Mouse (Mus musculus) forebrain, embryonic 11.5 days (tissue): Measurements from ENCODE around the gene Lrrn3. TPM values are rescaled to one million over a fixed set of nuclear protein-coding genes. Genes with fewer than 3 reads are reported as not detected.

ENCODE experiments used
- ATAC-seq: fragments of 200-750 bp; cut with Nextera tagmentation; replicated peaks from 2 replicates; pipeline ENCODE4 v1.8.0; 2017; ENCODE audit warnings: moderate TSS enrichment; ENCODE audit not compliant: low FRiP score
- DNase-seq: peaks from one replicate; pipeline ENCODE4 v3.0.0-alpha.2; 2017; ENCODE audit warnings: low spot score
- H3K27ac ChIP-seq: fragments of 300-500 bp; sonication (generic); 2 replicates; pipeline ENCODE4 v1.5.1; 2014; ENCODE audit warnings: low read depth, low read length
- H3K27me3 ChIP-seq: fragments of 300-500 bp; sonication (generic); 2 replicates; pipeline ENCODE4 v1.6.1; 2014; ENCODE audit warnings: mild to moderate bottlenecking, low read length, mixed read lengths; ENCODE audit not compliant: control insufficient read depth, insufficient read depth
- H3K36me3 ChIP-seq: fragments of 300-500 bp; sonication (generic); 2 replicates; pipeline ENCODE4 v1.6.1; 2014; ENCODE audit warnings: mild to moderate bottlenecking, low read length, moderate library complexity, mixed read lengths; ENCODE audit not compliant: control insufficient read depth, insufficient read depth
- H3K4me1 ChIP-seq: fragments of 300-500 bp; sonication (generic); replicated peaks from 2 replicates; pipeline ENCODE4 v1.6.1; 2014; ENCODE audit warnings: low read length, mixed read lengths; ENCODE audit not compliant: control insufficient read depth, insufficient read depth
- H3K4me2 ChIP-seq: fragments of 300-500 bp; sonication (generic); 2 replicates; pipeline ENCODE4 v1.6.1; 2014; ENCODE audit warnings: low read depth, mild to moderate bottlenecking, low read length, moderate library complexity, mixed read lengths; ENCODE audit not compliant: severe bottlenecking
- H3K4me3 ChIP-seq: fragments of 300-500 bp; sonication (generic); 2 replicates; pipeline ENCODE4 v1.5.1; 2014; ENCODE audit warnings: low read depth, low read length
- H3K9ac ChIP-seq: fragments of 300-500 bp; sonication (generic); 2 replicates; pipeline ENCODE4 v1.6.1; 2014; ENCODE audit warnings: low read length
- H3K9me3 ChIP-seq: fragments of 300-500 bp; sonication (generic); 2 replicates; pipeline ENCODE4 v1.6.1; 2016; ENCODE audit warnings: low read length, mixed read lengths; ENCODE audit not compliant: control insufficient read depth
- WGBS: fragments of 180-500 bp; shearing (Covaris S2); extraction: QIAGEN DNeasy Blood & Tissue Kit; methylation state at CpG from one replicate; pipeline ENCODE4 v1.1.7; 2014; 5-methylcytosine and 5-hydroxymethylcytosine counted together
- polyA plus RNA-seq: library from polyadenylated mRNA; unstranded; fragments of >200 nt; fragmentation: Nextera tagmentation; extraction: Ambion mirVana; gene quantifications from 2 replicates; pipeline ENCODE4 v1.2.1, GENCODE M21; 2014

Lrrn3 gene
- polyA plus RNA-seq, 1 experiment from 2014 or later, result 24.0 TPM

- H3K9me3 ChIP-seq, result no peaks in the 10 kb centered on the region
- no peaks in the 10 kb centered on the region for H3K36me3 ChIP-seq
- no peak overlapping the region for H3K27ac ChIP-seq
- WGBS, result 33% methylated on average over 10 of the region's 10 CpGs
- ATAC-seq (0 out of 2 replicates have a peak, but pooled peaks have one; percentile 30), DNase-seq (no peak)
- H3K4me3 ChIP-seq, result no peak overlapping the region
- no peaks in the 10 kb centered on the region for H3K27me3 ChIP-seq
- H3K4me1 ChIP-seq, result no peaks in the 10 kb centered on the region
- H3K9ac ChIP-seq, result no peak overlapping the region
- H3K4me2 ChIP-seq, result no peak overlapping the region
Measured at GRCm38 (mm10) chr12:41494620-41495019, 8.4 kb upstream of the Lrrn3 start.

- H3K36me3 ChIP-seq, result no peaks in the 10 kb centered on the region
- ATAC-seq (peak; percentile 45; the same call in 1 of the 2 replicates), DNase-seq (no peak)
- H3K9ac ChIP-seq, result no peak overlapping the region
- peaks cover 12% of the 10 kb centered on the region for H3K4me1 ChIP-seq
- 25% methylated on average over 5 of the region's 5 CpGs for WGBS
- H3K27ac ChIP-seq, result no peak overlapping the region
- no peaks in the 10 kb centered on the region for H3K9me3 ChIP-seq
- H3K4me2 ChIP-seq, result no peak overlapping the region
- H3K4me3 ChIP-seq, result no peak overlapping the region
- no peaks in the 10 kb centered on the region for H3K27me3 ChIP-seq
Measured at GRCm38 (mm10) chr12:41487005-41487404, 774 bp upstream of the Lrrn3 start.

- Histone ChIP-seq H3K4me3 (peak overlapping the region; percentile 28), H3K9me3 (no peaks in the 10 kb centered on the region), H3K4me2 (peak overlapping the region; percentile 55), H3K27me3 (no peaks in the 10 kb centered on the region), H3K36me3 (no peaks in the 10 kb centered on the region), H3K27ac (no peak overlapping the region), H3K4me1 (peaks cover 12% of the 10 kb centered on the region), H3K9ac (peak overlapping the region; percentile 62)
- DNase-seq (peak; percentile 61), ATAC-seq (peak; percentile 81)
- WGBS, result 22% methylated on average over 12 of the region's 12 CpGs
Measured at GRCm38 (mm10) chr12:41485512-41486215, 567 bp downstream of the Lrrn3 start.

GRCm38 (mm10) chr12:41484689-41485511 lies 1.3 kb downstream of the Lrrn3 start:
- Histone ChIP-seq H3K27ac (no peak overlapping the region), H3K4me2 (peak overlapping the region; percentile 55), H3K4me3 (peak overlapping the region; percentile 28), H3K9ac (peak overlapping the region; percentile 62), H3K36me3 (no peaks in the 10 kb centered on the region), H3K27me3 (no peaks in the 10 kb centered on the region), H3K9me3 (no peaks in the 10 kb centered on the region), H3K4me1 (peaks cover 12% of the 10 kb centered on the region)
- peak; percentile 56 for DNase-seq
- peak; percentile 32; the same call in 1 of the 2 replicates for ATAC-seq
- 33% methylated on average over 16 of the region's 16 CpGs for whole genome bisulfite sequencing

- H3K9ac ChIP-seq, result peak overlapping the region; percentile 62
- ATAC-seq (no peak; the same call in 1 of the 2 replicates), DNase-seq (no peak)
- peak overlapping the region; percentile 55 for H3K4me2 ChIP-seq
- H3K4me1 ChIP-seq, result peaks cover 12% of the 10 kb centered on the region
- no peaks in the 10 kb centered on the region for H3K9me3 ChIP-seq
- peak overlapping the region; percentile 28 for H3K4me3 ChIP-seq
- no peaks in the 10 kb centered on the region for H3K36me3 ChIP-seq
- H3K27ac ChIP-seq, result no peak overlapping the region
- 54% methylated on average over 23 of the region's 23 CpGs for WGBS
- no peaks in the 10 kb centered on the region for H3K27me3 ChIP-seq
Measured at GRCm38 (mm10) chr12:41483593-41484451, 2.4 kb downstream of the Lrrn3 start.

GRCm38 (mm10) chr12:41483091-41483592 lies 3.1 kb downstream of the Lrrn3 start:
- Histone ChIP-seq H3K4me1 (peaks cover 12% of the 10 kb centered on the region), H3K9ac (peak overlapping the region; percentile 21), H3K27ac (no peak overlapping the region), H3K4me2 (peak overlapping the region; percentile 55), H3K4me3 (peak overlapping the region; percentile 28), H3K36me3 (no peaks in the 10 kb centered on the region), H3K9me3 (no peaks in the 10 kb centered on the region), H3K27me3 (no peaks in the 10 kb centered on the region)
- DNase-seq, result no peak
- WGBS, result 94% methylated on average over 5 of the region's 5 CpGs
- no peak for ATAC-seq

GRCm38 (mm10) chr12:41481486-41481885 lies 4.7 kb downstream of the Lrrn3 start:
- WGBS, result 83% methylated on average over 2 of the region's 2 CpGs
- DNase-seq, result no peak
- Histone ChIP-seq H3K4me3 (no peak overlapping the region), H3K36me3 (no peaks in the 10 kb centered on the region), H3K9me3 (no peaks in the 10 kb centered on the region), H3K4me2 (no peak overlapping the region), H3K9ac (no peak overlapping the region), H3K27me3 (no peaks in the 10 kb centered on the region), H3K27ac (no peak overlapping the region), H3K4me1 (peaks cover 12% of the 10 kb centered on the region)
- no peak for ATAC-seq
